Mouse (Mus musculus) retina, postnatal 7 days (tissue): ENCODE results near the gene Zfp800.

Experiments used
- DNase-seq: peaks from one replicate; pipeline ENCODE4 v3.0.0-alpha.2; 2012; ENCODE audit warnings: low read depth, low spot score

The Zfp800 gene

DNA sequence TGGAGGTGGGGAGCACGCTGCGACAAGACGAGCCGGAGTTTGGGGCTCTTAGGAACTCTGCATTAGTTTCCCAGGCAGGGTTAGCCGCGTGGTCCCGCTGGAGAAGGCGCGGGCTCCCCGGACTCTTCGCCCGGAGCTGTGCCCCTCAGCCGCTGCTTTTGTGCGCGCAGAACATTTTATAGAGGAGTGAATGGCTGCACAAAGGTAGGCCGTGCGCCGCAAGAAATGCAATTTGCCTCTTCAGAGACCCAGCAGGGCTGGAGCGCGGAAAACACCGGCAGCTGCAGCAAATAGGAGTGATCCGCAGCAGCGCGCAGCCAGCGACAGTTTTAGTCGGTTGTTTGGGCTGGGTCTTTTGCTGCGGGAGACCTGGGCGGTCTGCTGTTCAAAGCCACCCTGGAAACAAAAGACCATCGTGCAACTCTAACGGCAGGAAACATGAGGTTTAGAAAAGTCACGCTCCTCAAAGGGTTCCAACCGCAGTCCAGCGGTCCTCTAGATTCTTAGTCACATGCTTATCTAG, at the start of gene Zfp800:
Zfp800 (minus strand) TSS at position 325 of the 523 bp plus-strand sequence.
- DNase-seq, result no peak

DNA sequence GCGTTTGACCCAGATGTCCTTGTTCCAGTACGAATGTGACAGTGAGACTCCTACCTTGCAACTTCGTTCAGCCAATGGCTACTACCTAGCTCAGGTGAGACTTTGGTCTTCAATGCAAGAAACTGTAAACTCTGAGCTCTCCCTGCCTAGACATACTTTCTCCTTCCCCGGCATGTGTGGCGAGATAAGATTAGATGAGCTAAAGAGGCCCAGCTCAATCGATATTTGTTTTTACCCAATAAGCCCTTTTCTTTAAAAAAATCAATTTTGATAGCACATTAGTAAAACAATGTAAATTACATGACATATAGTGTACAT, 33.7 kb upstream of the Zfp800 start:
- DNase-seq, result no peak

DNA sequence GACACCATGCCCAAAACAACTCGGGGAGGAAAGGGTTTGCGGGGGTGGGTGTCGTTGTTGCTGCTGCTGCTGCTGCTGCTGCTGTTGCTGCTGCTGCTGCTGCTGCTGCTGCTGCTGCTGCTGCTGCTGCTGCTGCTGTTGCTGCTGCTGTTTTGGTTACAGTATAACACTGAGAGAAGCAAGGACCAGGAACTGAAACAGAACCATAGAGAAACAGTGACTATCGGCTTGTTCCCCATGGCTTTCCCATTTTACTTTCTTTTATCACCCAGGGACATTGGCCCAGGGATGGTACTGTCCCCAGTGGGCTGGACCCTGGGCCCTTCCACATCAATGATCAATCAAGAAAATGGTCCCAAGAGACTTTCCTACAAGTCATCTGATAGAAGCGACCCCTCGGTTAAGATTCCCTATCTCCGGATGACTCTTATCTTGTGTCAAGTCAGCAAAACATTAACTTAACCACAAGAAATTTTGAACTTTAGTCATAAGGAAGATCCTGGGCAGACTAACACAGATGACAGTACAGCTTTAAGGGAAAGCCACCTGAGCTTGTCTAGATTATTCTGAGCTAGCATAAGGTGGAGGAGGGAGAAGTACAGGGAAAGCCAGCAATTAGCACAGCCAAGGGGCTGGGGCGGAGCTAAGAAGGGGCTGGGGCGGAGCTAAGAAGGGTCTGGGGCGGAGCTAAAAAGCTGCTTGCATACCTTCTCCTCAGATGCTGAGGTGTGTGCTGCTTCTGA, 33.2 kb upstream of the Zfp800 start:
- no peak for DNase-seq

DNA sequence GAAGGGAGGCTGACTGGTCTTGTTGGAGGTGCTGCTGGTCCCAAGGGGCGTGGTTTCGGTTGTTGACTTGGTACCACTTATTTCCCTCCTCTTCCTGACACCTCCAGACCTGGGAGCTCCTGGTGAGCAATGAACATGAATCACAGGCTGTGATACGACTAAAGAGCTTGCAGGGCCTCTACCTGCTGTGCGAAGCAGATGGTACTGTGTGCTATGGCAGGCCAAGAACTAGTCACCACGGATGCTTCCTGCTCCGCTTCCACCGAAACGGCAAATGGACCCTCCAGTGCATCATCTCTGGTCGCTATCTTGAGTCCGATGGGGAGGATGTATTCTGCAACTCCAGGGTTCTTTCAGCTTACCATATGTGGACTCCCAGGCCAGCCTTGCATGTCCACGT, 32.1 kb upstream of the Zfp800 start:
- DNase-seq, result no peak

DNA sequence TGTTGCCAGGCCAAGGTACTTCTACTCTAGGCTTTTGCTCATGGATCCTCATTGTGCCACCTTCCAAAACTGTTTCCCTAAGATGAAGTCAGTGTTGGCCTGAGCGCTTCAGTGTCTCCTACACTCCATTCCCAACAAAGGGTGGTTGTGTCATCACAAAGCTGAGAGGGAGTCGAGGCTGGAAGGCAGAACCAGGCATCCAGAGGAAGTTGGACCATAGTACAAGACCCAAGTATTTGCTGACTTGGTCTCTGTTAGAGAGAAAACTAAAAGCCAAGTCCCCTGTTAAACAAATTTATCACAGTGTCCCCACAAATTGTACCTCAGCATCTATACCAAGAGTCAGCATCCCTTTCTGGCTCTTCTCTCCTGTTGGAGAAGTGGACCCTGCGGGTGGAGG, 30.5 kb upstream of the Zfp800 start, which contains the start of gene Gcc1:
Gcc1 (minus strand) TSS at position 101 of the 400 bp plus-strand sequence.
- no peak for DNase-seq

DNA sequence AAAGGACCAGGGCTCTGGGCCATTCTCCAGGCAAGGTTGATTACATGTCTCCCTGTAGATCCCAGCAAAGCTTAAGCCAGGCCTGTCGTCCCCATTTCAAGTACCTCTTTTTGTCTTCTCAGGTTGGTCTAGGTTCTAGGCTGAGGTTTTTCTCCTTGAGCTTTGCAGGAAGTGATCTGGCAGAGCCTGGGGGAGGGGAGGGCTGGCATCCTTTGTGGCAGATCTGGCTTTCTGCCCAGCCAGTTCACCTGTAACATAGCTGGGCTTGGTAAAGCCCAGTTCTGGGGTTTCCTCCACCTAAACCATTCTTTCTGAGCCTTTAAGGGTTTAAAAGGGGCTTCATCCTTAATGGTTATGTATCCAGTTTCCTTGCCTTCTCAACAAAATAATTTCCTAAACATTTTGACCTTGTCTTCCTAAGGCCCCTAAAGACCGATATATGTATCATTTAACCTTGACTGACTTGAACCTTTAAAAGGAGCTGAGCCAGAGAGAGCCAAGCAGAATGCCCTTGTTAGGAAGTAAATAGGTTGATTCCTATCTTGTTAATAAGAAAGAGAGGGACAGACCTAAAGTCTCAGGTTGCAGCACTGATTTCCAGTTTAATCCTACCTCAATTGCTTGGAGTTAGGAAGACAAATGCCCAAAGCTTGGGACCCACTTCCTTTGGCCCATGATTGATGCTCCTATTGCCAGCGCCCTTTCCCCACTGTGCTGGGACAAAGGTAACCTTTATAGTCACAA, 29.5 kb upstream of the Zfp800 start, which contains the start of gene Fscn3:
Fscn3 (plus strand) TSS at position 694 of the 744 bp plus-strand sequence.
- DNase-seq, result no peak

DNA sequence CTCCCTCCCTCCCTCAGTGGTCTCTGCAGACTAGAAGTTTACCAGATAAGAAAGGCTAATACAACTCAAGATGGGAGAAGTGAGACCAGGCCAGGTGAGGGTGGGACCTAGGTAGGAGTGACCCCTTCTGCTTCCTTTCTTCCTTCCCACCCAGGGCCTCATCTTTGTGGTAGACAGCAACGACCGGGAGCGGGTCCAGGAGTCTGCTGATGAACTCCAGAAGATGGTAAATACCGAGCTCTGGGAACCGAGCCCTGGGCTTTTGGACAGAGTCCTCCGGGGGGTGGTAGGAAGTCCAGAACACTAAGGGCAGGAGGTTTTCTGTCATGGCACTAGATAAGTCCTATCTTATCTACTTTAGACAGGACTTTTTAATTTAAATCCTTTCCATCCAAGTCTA, 27.2 kb upstream of the Zfp800 start:
- no peak for DNase-seq

DNA sequence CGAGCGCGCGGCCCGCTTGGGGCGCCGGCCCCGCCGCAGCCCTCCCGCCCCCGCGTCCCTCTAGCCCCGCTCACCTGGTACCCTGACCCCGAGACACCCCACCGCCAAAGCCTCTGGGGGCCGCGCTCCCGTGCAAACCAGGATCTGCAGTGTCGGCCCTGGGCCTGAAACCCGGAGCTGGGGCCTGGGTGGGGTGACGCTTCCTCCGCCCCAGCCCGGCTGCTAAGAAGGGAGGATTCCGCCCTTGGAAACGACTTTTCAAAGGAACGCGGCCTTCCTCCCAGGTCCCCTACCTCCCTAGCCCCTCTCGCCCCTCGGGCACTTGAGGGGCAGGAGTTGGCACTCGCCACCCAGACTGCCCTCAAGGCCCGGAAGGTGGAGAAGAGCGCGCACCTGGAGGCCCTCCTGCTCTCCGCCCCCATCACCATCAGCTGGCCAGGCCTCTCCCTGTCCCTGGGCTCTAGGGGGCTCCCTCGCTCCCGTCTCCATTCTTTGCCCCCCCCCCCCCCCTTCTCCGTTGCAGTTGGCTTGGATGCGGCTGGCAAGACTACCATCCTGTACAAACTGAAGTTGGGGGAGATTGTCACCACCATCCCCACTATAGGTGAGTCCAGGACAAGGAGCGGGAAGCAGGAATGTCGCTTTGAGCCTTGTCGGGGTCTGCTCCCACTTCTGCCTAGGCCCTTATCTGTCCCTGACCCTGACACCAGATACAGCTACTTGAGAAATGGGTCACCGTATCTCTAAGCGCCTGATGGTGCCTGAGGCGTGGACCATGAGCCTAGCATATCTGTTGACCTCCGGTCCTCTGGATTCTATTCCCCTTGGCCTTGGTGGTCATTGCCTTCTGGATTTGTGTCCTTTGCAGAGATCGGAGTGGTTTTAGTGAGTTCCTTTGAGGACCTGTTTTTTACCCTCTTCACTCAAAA, 26.2 kb upstream of the Zfp800 start:
- DNase-seq, result peak; percentile 13

DNA sequence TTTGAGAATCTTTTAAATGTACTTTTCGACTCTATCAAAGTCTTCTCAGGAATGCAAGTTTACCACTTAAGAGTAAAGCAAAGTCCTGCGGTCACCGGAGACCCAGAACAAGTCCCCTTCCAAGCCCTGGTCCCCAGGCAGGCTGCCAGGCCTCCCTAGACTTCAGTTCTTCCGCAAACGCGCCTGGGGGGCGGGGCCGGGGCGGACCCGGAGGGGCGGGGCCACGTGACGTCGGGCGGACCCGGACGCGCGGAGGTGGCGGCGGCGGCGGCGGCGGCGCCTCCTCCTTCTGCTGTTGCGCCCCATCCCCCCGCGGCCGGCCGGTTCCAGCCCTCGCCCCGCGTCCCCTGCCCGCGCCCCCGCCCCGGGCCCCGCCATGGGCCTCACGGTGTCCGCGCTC, 25.5 kb upstream of the Zfp800 start, which contains the start of gene Arf5:
Arf5 (plus strand) TSS at position 248 of the 400 bp plus-strand sequence.
- peak; percentile 74 for DNase-seq

DNA sequence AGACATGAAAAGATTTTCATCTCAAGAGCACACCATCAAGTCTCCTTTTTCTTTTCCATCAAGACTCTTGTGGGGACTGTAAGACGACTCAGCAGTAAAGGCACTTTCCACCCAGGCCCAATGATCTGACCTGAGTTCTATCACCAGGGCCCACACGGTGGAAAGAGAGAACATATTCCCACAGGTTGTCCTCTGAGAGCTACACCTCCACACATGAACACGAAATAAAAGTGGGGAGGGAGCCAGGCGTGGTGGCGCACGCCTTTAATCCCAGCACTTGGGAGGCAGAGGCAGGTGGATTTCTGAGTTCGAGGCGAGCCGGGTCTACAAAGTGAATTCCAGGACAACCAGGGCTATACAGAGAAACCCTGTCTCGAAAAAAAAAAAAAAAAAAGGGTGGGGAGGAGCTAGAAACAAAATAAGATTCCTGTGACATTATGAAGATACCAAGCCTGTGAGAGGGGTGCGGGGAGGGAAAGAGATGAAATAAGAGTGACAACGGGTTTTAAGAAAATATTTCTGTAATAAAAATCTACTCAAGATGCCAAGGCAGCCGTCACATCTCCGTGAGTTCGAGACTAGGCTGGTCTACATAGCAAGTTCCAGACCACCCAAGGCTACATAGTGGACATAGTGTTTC, 25.0 kb upstream of the Zfp800 start:
- no peak for DNase-seq

DNA sequence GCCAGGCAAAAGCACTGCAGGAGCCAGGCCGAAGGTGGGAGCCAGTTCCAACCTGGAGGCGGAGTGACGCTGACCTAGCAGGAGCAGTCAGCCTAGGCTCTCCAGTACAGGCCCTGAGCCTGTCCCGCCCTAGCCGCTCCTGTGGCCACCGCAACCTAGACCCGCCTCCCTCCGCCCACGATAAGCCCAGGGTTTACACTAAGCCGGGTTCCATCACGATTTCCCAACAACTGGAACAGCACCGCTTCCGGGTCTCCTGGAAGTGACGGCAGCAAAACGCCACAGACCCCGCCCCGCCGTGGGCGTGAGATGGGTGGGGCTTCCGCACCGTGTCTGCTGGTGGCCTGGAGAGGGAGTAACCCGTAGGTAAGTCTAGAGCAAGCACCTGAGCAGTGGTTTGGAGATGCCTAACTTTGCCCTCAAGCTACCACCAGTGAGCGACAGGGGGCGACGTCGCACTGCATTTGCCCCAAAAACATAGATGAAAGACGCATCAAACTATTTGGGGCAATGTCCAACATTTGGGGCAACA, 23.7 kb upstream of the Zfp800 start:
- peak; percentile 90 for DNase-seq

DNA sequence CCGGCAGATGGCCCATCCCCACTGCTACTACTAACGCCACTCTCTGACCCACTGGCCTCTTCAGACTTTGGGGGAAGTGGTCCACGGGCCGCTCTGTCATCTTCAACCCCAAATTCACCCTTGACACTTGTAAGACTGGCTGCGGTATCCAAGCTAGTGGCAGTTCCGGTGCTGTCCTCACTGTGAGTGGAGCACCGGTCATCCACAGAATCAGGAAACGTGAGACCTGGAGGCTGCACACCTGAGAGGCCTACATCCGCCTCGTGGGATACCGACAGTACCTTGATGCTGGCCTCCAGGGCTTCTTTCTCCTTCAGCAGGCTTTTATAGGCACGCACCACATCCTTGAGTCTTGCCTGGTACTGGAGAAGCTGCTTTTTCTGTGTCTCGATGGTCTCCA, 23.1 kb upstream of the Zfp800 start:
- DNase-seq, result no peak

DNA sequence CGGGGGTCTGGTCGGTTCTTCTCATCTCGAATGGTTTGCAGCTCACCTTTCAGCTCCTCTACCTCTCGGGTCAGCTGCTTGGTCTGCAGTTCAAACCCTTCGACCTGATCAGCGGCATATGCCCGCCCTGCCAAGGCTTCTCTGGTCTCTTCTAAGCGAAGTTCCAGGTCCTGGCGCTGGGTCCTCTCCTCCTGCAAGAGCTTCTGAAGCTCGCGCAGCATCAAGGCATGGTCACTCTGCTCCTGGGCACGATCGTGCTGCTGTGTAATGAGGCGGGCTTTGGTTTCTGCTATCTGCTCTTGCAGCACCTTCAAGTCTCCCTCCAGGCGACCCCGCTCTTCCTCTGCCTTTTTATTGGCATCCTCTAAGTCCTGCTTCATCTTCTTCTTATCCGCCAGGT, 22.6 kb upstream of the Zfp800 start:
- no peak for DNase-seq

DNA sequence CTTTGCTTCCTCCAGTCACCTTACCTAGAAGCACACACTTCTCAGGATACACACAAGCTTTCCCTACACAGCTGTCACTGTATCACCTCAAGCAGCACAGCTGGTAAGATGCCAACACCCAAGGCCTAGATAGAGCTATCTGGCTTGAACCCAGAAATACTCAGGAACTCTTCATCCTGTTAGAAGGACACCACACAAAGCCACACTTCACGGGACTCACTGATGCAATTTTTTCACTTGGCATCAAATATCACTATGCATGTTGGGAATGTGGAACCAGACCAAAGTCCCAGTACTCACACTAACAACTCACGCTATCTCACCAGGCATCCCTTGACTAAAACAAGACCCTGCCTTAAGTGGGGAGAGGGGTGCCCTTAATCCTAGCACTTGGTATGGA, 21.9 kb upstream of the Zfp800 start:
- DNase-seq, result no peak

DNA sequence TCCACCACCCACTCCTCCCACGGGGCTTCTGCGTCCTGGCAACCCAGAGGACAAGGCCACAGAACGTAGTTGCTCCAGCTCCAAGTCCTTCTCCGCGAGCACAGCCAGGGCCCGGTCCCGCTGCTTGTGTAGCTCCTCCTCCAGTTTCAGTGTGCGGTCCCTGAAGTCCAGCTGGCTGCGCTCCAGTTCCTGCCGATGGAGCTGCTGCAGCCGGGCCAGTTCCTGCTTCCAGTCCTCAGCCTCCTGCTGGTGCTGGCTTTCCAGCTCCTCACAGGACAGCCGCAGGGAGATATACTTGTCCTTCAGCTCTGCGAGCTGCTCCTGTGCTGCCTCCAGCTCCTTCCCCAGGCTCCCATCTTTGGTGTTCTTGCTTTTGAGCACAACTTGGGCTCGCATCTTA, 20.6 kb upstream of the Zfp800 start:
- DNase-seq, result no peak

DNA sequence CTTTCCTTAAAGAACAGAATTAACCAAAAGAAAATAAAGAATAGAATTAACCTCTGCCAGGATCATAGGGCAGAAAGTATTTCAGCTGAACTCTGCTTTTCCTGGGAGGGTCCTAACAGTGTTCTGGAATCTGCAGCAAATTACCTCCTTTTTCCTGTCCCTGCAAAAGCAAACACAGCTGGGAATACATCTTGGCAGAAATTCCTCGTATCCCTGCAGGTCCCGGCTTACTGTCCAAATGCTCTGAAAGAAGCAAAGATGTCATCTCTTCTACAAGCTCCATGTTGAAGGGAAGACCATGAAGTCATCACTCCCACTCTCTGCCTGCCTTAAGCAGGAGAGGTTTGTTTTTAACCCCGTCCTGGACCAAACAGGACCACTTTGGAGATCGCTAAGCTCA, 19.2 kb upstream of the Zfp800 start:
- no peak for DNase-seq

DNA sequence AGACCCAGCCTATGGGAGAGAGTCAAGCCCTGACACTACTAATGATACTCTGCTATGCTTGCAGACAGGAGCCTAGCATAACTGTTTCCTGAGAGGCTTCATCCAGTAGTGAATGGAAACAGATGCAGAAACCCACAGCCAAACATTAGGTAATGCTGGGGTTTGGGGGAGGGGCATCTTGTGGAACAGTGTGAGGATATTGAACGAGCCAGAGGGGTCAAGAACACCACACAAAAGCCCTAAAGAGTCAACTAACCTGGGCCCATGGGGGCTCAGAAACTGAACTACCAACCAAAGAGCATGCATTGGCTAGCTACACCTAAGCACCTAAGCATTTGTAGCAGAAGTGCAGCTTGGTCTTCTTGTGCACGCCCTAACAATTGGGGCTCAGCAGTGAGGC, 13.4 kb upstream of the Zfp800 start:
- DNase-seq, result no peak

DNA sequence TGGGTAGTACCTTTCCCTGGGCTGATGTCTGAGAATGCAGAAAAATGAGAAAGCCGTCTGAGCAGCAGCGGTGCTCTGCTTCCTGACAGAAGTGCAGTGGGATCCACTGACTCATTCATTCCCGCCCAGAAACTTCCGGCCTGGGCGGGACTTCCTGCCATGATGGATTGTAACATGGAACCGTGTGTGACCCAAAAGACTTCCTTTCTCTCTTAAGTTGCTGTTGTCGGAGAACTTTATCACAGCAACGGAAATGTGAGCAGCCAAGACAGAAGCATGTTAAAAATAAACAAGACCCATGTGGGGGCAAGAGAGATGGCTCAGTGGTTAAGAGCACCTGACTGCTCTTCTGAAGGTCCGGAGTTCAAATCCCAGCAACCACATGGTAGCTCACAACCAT, 12.2 kb upstream of the Zfp800 start:
- DNase-seq, result no peak

DNA sequence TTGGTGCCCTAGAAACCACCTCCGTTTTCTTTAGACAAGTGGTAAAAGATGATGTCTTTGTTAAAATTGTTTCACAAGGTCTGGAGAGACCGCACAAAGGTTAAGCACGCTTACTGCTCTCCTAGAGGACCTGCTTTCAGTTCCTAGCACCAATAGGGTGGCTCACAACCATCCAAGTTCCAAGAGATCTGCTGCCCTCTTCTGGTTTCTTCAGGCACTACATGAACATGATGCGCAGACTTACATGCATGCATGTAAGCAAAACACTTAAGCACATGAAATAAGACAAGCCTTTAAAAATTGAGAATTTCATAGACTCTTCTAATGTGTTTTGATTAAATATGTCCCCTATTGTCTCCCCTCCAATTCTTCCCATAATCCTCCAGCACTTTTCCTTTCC, 2.0 kb upstream of the Zfp800 start:
- DNase-seq, result no peak

DNA sequence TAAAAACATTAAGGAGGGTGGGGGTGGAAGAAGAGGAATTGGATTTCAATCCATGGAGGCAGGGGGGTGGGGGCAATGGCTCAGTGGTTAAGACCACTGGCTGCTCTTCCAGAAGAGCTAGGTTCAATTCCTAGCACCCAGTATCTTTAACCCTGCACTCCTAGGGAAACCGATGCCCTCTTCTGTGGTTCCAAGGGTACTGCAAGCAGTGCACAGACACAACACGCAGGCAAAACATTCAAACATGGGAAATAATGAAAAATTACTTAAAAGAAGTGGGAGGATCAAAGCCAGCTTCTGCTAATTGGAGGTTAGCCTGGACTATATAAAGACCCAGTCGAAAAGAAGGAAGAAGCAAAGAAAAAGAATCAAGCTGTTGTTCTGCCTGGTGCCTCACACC, 921 bp upstream of the Zfp800 start:
- no peak for DNase-seq

DNA sequence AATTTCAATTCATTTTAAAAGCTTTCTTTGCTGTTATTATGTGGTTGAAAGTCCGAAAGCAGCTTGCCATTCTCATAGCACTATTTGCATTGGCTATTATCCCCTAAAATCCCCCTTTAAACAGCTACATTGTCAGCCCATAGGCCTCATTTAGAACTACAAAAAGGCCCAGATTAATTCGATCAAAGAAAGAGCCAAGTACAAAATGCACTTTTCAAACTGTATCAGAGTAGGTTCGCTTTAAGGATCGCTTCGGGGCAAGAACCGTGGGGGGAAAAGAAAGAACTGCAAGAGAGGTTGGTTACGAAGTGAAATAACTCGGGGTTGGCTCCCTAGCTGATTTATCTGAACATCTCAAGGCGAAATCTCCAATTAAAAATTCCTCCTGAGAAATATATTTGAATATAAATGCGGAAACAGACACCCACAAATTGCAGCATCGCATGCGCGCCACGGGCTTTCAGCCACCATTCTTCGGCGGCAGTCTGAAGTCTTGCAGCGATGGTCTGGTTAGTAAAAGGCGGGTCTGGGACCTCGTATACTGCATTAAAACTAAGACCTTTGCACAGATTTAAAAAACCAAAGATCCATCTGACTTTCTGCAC, 850 bp downstream of the Zfp800 start:
- DNase-seq, result no peak
